Mouse (Mus musculus) spleen, adult 12 weeks (tissue): ENCODE measurements around the gene Rplp2.

Experiments
- DNase-seq: peaks from one replicate; pipeline ENCODE4 v3.0.0; 2022; ENCODE audit warnings: low spot score

The Rplp2 gene

GRCm38 (mm10) chr7:141466607-141467148 lies 19.5 kb downstream of the Rplp2 start:
- DNase-seq = no peak

- DNase-seq = peak; percentile 89
These were observed 20.3 kb downstream of the Rplp2 start, which contains the start of gene Cd151 for GRCm38 (mm10) chr7:141467230-141468030. Gene Cd151 (plus strand): TSS chr7:141467392.

DNA sequence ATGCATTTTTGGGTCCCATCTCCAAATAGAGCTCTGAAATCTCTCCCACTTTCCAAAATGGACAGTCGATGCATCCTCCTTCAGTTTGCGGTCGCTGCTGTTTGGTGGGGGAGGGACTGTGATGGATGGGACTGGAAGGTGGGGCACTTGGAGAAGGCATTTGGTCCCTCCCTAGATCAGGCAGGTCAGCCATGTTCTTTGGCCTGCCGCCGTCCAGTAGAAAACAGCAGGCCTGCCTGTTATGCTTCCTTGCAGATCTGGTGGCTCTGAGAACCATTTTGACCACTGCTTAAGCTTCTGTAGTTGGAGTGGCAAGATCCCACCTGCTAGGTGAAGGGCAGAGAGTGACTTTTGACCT lies 21.0 kb downstream of the Rplp2 start:
- DNase-seq = no peak

GRCm38 (mm10) chr7:141468522-141469211 lies 21.5 kb downstream of the Rplp2 start:
- no peak for DNase-seq

DNA sequence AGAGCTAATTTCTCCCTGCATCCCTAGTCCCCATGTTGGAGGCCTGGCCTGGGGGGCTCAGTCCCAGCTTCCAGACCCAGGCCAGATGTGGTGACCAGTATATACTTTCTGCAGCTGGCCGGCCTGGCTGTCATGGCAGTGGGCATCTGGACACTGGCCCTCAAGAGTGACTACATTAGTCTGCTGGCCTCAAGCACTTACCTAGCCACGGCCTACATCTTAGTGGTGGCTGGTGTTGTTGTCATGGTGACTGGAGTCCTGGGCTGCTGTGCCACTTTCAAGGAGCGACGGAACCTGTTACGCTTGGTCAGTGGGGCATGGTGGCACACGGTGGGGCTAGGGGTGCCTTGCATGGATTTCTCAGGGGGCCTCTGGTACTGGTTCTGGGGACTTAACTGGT lies 22.2 kb downstream of the Rplp2 start:
- DNase-seq = no peak

DNA sequence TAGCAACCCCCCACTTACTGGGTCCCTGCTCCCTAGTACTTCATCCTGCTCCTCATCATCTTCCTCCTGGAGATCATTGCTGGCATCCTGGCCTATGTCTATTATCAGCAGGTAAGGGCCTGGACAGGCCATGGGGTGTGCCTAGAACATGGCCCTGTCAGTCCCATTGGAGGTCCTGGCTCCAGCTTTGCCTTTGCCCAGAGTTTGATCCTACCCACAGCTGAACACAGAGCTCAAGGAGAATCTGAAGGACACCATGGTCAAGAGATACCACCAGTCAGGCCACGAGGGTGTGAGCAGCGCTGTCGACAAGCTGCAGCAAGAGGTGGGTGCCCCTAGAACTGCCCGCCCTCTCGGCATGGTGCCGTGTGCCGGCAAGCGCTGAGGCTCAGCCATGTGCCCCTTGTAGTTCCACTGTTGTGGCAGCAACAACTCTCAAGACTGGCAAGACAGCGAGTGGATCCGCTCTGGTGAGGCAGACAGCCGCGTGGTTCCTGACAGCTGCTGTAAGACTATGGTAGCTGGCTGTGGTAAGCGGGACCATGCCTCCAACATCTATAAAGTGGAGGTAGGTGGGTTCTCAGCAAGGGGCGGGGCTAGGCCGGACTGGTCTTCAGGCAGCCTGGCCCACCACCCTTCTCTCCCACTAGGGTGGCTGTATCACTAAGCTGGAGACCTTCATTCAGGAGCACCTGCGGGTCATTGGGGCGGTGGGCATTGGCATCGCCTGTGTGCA lies 22.9 kb downstream of the Rplp2 start:
- DNase-seq = no peak

GRCm38 (mm10) chr7:141470637-141470944 lies 23.4 kb downstream of the Rplp2 start:
- DNase-seq = no peak

- DNase-seq = no peak
These were observed 24.1 kb downstream of the Rplp2 start for GRCm38 (mm10) chr7:141471236-141471635.

GRCm38 (mm10) chr7:141472226-141472625 lies 25.1 kb downstream of the Rplp2 start:
- DNase-seq = no peak

DNA sequence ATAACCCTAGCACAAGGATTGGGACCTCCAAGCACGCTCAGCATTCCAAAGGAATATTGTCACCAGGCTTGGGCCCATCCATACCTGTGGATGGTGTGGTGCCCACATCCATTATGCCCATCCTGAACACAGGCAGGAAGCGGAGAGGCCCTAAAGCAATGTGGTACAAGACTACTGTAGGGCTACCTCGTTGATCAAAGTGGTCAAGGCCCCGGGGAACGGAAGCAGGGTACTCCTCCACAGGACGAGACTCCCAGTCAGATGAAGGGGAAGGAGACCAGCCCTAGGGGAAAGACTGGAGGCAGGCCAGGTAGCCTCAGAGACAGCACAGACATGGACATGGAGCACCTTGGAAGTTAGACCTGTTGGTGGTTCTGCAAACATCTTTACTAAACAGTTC lies 25.6 kb downstream of the Rplp2 start:
- no peak for DNase-seq

GRCm38 (mm10) chr7:141474160-141474559 lies 27.0 kb downstream of the Rplp2 start:
- no peak for DNase-seq

DNA sequence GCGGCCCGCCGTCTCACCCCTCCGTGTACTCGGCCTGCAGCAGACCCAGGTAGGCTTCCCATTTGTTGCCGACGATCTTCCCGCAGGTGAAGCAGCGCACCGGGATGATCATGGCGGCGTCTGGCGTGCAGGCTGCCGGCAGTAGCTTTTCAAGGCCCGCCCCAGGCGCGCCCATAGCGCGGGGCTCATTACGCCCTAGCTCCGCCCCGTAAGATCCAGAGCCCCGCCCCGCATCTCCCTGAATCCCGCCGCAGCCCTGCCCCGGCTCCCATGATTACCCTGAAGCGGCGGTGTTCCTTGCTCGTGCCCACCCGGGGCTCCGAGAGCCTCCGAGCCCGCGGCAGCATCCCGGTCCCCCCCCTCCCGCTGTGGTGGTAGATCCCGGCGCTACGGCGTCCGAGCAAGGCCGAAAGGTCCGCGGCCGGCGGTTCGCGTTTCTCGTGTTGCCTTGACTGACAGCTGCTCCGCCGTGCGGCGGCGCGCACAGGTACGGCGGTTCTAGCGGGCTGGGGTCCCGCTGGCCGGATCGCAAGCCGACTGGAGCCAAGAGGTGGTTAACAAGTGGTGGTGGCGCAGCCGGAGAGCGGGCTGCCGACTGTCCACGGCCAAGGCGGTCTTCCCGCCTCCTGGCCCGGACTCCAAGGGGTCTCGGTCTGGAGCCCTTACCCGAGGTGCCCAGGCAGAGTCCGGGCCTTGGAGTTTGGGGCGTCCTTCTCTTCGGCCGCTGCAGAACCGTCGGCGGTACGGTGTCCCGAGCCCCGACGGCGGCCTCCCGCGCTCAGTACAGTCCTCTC lies 28.0 kb downstream of the Rplp2 start, which contains the start of the genes Polr2l and Tspan4:
Polr2l (minus strand) TSS at position 122 of the 794 bp plus-strand sequence.
Tspan4 (plus strand) TSS at position 230 of the 794 bp plus-strand sequence.
- DNase-seq = peak; percentile 86

DNA sequence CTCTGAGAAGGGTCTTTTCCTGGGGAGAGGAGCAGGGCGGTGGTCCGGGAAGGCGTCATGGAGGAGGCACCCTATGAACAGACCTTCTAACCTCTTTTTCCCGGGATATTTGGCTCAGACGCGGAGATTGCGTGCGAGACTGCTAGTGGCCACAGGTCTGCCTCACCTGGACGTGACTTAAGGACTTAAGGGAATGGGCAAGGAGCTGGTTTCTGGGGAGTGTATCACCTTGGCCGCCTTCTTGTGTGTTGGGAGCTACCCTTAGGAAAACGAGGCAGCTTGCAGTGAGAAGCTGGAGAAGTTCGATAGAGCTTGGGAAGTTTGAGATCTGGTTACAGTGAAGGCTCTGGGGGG lies 28.6 kb downstream of the Rplp2 start:
- no peak for DNase-seq

- DNase-seq = no peak
These were observed 29.2 kb downstream of the Rplp2 start for GRCm38 (mm10) chr7:141476226-141476980.

- DNase-seq = no peak
These were observed 29.8 kb downstream of the Rplp2 start for GRCm38 (mm10) chr7:141476981-141477370.

DNA sequence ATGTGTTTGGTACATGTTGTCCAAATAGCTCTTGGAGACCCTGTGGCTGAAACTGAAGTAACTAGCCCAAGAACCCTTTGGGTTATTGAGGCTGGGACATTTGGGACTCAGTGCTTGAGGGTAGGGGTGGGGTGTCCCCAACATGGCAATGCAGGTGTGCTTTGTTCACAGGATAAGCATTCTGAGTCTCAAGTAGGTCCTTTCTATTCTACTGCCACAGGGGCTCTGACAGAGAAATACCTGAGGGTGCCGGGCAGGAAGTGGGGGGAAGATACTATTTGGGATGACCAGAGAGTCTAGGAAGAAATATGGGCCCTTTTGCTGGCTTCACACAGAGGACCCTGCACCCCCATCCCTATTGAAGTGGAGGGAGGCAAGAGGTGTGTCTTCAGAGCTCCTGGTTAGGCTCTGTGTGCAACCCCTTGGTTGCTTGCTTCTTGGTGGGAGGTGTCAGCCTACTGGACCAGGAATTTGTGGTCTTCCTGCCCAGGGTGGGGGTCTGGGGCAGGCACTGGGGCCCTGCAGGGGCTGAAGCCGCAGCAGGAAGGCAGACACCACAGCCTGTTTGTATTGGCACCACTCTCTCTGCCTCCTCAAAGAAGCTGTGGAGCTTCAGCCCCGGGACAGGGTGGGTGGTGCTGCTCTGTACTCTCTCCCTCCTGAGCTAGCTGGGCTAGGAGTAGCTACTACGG lies 30.6 kb downstream of the Rplp2 start:
- no peak for DNase-seq

DNA sequence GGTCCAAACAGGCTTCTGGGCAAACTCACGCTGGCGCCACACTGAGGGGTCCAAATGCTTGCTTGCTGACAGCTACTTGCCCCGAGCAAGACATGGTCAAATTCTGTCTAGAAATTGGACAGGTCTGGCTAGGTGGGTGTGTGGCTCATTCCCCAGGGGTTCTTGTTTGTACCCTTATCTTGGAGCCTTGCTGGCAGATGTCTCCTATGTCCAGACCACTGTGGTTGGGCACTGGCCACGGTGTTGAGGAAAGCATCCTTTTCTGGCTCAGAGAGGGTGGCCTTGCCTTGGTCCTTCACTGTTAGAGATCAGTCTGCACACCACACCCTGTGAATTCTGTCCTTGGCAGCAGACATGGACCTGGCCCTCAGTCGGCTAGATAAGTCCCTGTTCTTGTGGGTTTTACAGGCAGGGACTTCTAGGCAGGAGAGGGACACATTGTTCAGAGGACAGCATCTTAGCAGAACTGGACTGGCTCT lies 31.1 kb downstream of the Rplp2 start:
- DNase-seq = no peak

- DNase-seq = peak; percentile 67
These were observed 33.8 kb downstream of the Rplp2 start for GRCm38 (mm10) chr7:141480842-141481497.

GRCm38 (mm10) chr7:141481498-141482401 lies 34.6 kb downstream of the Rplp2 start:
- no peak for DNase-seq
